In genomic region chr9:119181241-119181728, GRCm38 (mm10) we compare ENCODE assay signal across 10 mouse cellular contexts. TPM values are rescaled to one million over a fixed set of nuclear protein-coding genes. Genes with fewer than 3 reads are reported as not detected.
A peak's percentile ranks its signal among the peaks of the same experiment; 100 is the strongest.
DNase-seq lines count a peak whose midpoint lies in the region; ATAC-seq and TF ChIP-seq lines count a peak whose summit lies in the region.
"Had no signal": no experiment of that assay in that cellular context is flagged by ENCODE, and none has a peak within 500 bp of the region (broad histone marks: within the 10 kb centered on the region; RNA-seq: fewer than 3 reads in every experiment).

No protein-coding gene starts in this region.

- WGBS in heart, embryonic 15.5 days: 19% methylated on average over 3 of the region's 3 CpGs
- WGBS in lung, postnatal 0 days: 9% methylated on average over 3 of the region's 3 CpGs

- no peaks in the 10 kb centered on the region for H3K9me3 ChIP-seq in heart, embryonic 15.5 days (replicated peaks)
- no peaks in the 10 kb centered on the region for H3K9me3 ChIP-seq in lung, postnatal 0 days (ENCODE audit: low read length)
- H3K9me3 ChIP-seq: megakaryocyte, embryonic 14.5 days had no signal

- H3K27ac ChIP-seq in heart, embryonic 15.5 days: no peak overlapping the region
- H3K27ac ChIP-seq in lung, postnatal 0 days (ENCODE audit: low read length): no peak overlapping the region

- no peak for TF ChIP-seq CTCF in lung, postnatal 0 days (IDR thresholded peaks at IDR 0.05)

- ATAC-seq in heart, embryonic 15.5 days (replicated peaks; ENCODE audit: insufficient number of reproducible peaks, insufficient read depth, low FRiP score, low read depth): 0 out of 2 replicates have a peak, but pooled peaks have one; percentile 27
- ATAC-seq in lung, postnatal 0 days: peak; percentile 72
- ATAC-seq in erythroblast, adult 5-6 weeks (replicated peaks; ENCODE audit: low FRiP score, poor library complexity, severe bottlenecking): no peak

- 0 out of 2 replicates have a peak, but pooled peaks cover 11% of the 10 kb centered on the region for H3K4me1 ChIP-seq in heart, embryonic 15.5 days (replicated peaks)
- H3K4me1 ChIP-seq in lung, postnatal 0 days (ENCODE audit: insufficient read depth, low read depth, low read length): no peaks in the 10 kb centered on the region; the same call in 1 of the 2 replicates
- H3K4me1 ChIP-seq: megakaryocyte, embryonic 14.5 days had no signal

- peak; percentile 44 for TF ChIP-seq EP300 in lung, postnatal 0 days (IDR thresholded peaks at IDR 0.05)

- H3K4me2 ChIP-seq in heart, embryonic 15.5 days: no peak overlapping the region
- H3K4me2 ChIP-seq in lung, postnatal 0 days (replicated peaks; ENCODE audit: low read depth, low read length): no peak overlapping the region

- no peak overlapping the region for H3K9ac ChIP-seq in heart, embryonic 15.5 days
- no peak overlapping the region for H3K9ac ChIP-seq in lung, postnatal 0 days (replicated peaks; ENCODE audit: low read depth)

- no peaks in the 10 kb centered on the region for H3K36me3 ChIP-seq in heart, embryonic 15.5 days
- no peaks in the 10 kb centered on the region for H3K36me3 ChIP-seq in lung, postnatal 0 days (ENCODE audit: insufficient read depth, low read length)

- peak; percentile 10 for DNase-seq in cerebellum, adult 9-10 months
- DNase-seq in cerebellum, postnatal 14 days: no peak
- peak; percentile 6 to 16 for DNase-seq in layer of hippocampus, postnatal 14 days (ENCODE audit: low spot score in 2 of 2)
- DNase-seq in layer of hippocampus, adult 9-11 months: no peak
- peak; percentile 70 for DNase-seq in lung, postnatal 0 days (ENCODE audit: low spot score)
- no peak for DNase-seq in adrenal gland, postnatal 36 days

- no peak overlapping the region for H3K4me3 ChIP-seq in heart, embryonic 15.5 days
- no peak overlapping the region for H3K4me3 ChIP-seq in lung, postnatal 0 days (ENCODE audit: low read depth, low read length)
- H3K4me3 ChIP-seq: megakaryocyte, embryonic 14.5 days had no signal

- H3K27me3 ChIP-seq in heart, embryonic 15.5 days: no peaks in the 10 kb centered on the region
- no peaks in the 10 kb centered on the region for H3K27me3 ChIP-seq in lung, postnatal 0 days (replicated peaks; ENCODE audit: insufficient read depth, low read length)

RNA-seq across cellular contexts. Expression of gene Gm47289, which starts 22.3 kb away (rescaled TPM):
- total RNA-seq in layer of hippocampus, postnatal 14 days (2021): not detected
- polyA plus RNA-seq in heart, embryonic 15.5 days (2015; fragmentation: Nextera tagmentation; extraction: Ambion mirVana): not detected in 2 replicates
- not detected in 2 replicates for polyA plus RNA-seq in lung, postnatal 0 days (2015; fragmentation: Nextera tagmentation; extraction: Ambion mirVana)
- not detected in 2 replicates for total RNA-seq in erythroblast, adult 5-6 weeks (2015; ENCODE audit: low replicate concordance)
- not detected in 2 replicates for total RNA-seq in erythroblast, adult 5-6 weeks (2017; ENCODE audit: low replicate concordance)
- total RNA-seq in adrenal gland, postnatal 36 days (2021): not detected
- total RNA-seq: layer of hippocampus, adult 18-20 months had no signal

RNA-seq across cellular contexts. Expression of gene Acaa1b, which starts 24.4 kb away (rescaled TPM):
- 1 to 10 TPM; 1.2 to 1.3 TPM for total RNA-seq in layer of hippocampus, postnatal 14 days (2021)
- polyA plus RNA-seq in heart, embryonic 15.5 days (2015; fragmentation: Nextera tagmentation; extraction: Ambion mirVana): 0.62 and 3.0 TPM in 2 replicates
- polyA plus RNA-seq in lung, postnatal 0 days (2015; fragmentation: Nextera tagmentation; extraction: Ambion mirVana): 5.8 and 7.0 TPM in 2 replicates
- not detected in 2 replicates for total RNA-seq in erythroblast, adult 5-6 weeks (2015; ENCODE audit: low replicate concordance)
- 1.4 TPM in 1 of 2 replicates, not detected in the other for total RNA-seq in erythroblast, adult 5-6 weeks (2017; ENCODE audit: low replicate concordance)
- total RNA-seq in adrenal gland, postnatal 36 days (2021): 10 to 100 TPM; 12.5 to 19.8 TPM

RNA-seq across cellular contexts. Expression of gene Slc22a13, which starts 27.6 kb away (rescaled TPM):
- total RNA-seq in layer of hippocampus, postnatal 14 days (2021): under 1 TPM in 1 of 2 experiments, not detected in 1; 0.24 TPM
- polyA plus RNA-seq in heart, embryonic 15.5 days (2015; fragmentation: Nextera tagmentation; extraction: Ambion mirVana): not detected in 2 replicates
- polyA plus RNA-seq in lung, postnatal 0 days (2015; fragmentation: Nextera tagmentation; extraction: Ambion mirVana): not detected in 2 replicates
- not detected in 2 replicates for total RNA-seq in erythroblast, adult 5-6 weeks (2015; ENCODE audit: low replicate concordance)
- not detected in 2 replicates for total RNA-seq in erythroblast, adult 5-6 weeks (2017; ENCODE audit: low replicate concordance)
- total RNA-seq in adrenal gland, postnatal 36 days (2021): not detected
- total RNA-seq: layer of hippocampus, adult 18-20 months had no signal

Comparison
In these comparisons a context has a peak if more than half of its experiments do, and no peak if none do; other contexts are left out.
1. DNase-seq: peak in cerebellum, adult 9-10 months (single experiment), layer of hippocampus, postnatal 14 days (2 of 2) and lung, postnatal 0 days (single experiment); none in cerebellum, postnatal 14 days (0 of 2), layer of hippocampus, adult 9-11 months (single experiment) and adrenal gland, postnatal 36 days (0 of 2).
2. RNA of gene Acaa1b, which starts 24.4 kb away (total RNA-seq): 12.5 to 19.8 TPM in adrenal gland, postnatal 36 days; 1.4 TPM in erythroblast, adult 5-6 weeks and 1.2 to 1.3 TPM in layer of hippocampus, postnatal 14 days; every median in the first group is over 4 times any median in the second.